Mouse (Mus musculus): Measurements from ENCODE around the gene Gm20696. TPM values are rescaled to one million over a fixed set of nuclear protein-coding genes. Genes with fewer than 3 reads are reported as not detected.

Gene Gm20696
- total RNA-seq, 1 experiment: 0.58 TPM

DNA sequence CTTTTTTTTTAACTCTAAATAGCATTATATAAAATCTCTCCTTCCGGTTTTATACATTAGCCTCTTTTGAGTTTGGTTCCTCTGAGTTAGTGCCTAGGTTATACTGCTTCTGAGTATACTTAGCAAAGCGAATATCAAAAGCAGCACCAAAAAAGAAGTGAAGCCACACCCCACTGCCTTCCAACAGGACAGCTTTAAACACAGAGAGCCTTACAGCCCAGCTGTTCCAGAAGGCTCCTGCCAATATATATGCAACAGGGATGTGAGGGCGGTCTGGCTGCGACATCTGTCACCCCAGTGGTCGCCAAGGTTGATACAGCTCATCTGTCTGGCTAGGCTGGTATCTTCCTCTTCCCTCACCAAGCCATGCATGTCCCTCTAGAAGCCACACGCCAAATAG lies 91.0 kb downstream of the Gm20696 start:
- Histone ChIP-seq H3K4me3 (ENCODE audit: insufficient read depth in 1 of 2, low read depth in 1 of 2, low read length in 2 of 2, poor library complexity in 1 of 2, severe bottlenecking in 1 of 2) (no peak overlapping the region), H3K9ac (ENCODE audit: insufficient read depth, low read depth, low read length, poor library complexity, severe bottlenecking) (no peak overlapping the region), H3K9me3 (ENCODE audit: control insufficient read depth, insufficient read depth, low read depth, low read length) (no peaks in the 10 kb centered on the region), H3K36me3 (ENCODE audit: control insufficient read depth, insufficient read depth, low read length, poor library complexity, severe bottlenecking) (no peaks in the 10 kb centered on the region), H3K4me1 (ENCODE audit: control insufficient read depth in 2 of 2, insufficient read depth in 2 of 2, low read length in 2 of 2, poor library complexity in 1 of 2) (no peaks in the 10 kb centered on the region), H3K27ac (ENCODE audit: insufficient read depth, low read depth, low read length, poor library complexity, severe bottlenecking) (no peak overlapping the region)
- in situ Hi-C loops (cut with MboI; ENCODE audit: low sequenced_read_pairs in 2 of 2, unreplicated experiment in 2 of 2): no loop called here
- TF ChIP-seq MAFK (IDR thresholded peaks at IDR 0.05; ENCODE audit: insufficient read depth, low read depth, low read length) (no peak), HCFC1 (IDR thresholded peaks at IDR 0.05; ENCODE audit: borderline replicate concordance, insufficient read depth, low read length) (no peak), CHD2 (IDR thresholded peaks at IDR 0.05; ENCODE audit: low read depth, low read length) (no peak), ZNF384 (IDR thresholded peaks at IDR 0.05; ENCODE audit: low read depth, low read length) (no peak), ZC3H11A (IDR thresholded peaks at IDR 0.05; ENCODE audit: borderline replicate concordance, low read depth, low read length) (no peak)
- DNase-seq (ENCODE audit: low read depth, low spot score): no peak

DNA sequence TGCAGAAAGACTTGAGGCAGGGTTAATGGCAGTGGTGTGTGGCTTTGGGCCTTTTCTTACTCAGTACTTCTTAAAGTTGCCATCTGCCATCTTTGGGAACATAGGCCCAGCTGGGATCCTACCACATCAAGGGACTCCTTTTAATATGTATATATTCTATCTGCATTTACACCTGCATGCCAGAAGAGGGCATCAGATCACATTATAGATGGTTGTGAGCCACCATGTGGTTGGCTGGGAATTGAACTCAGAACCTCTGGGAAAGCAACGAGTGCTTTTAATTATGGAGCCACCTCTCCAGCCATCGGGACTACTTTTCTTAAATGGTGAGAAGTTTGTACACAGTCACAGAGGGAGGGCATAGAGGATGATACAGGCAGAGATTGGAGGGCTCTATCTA lies 93.3 kb downstream of the Gm20696 start:
- in situ Hi-C loops (cut with MboI; ENCODE audit: low sequenced_read_pairs in 2 of 2, unreplicated experiment in 2 of 2): no loop called here
- H3K9ac ChIP-seq (ENCODE audit: insufficient read depth, low read depth, low read length, poor library complexity, severe bottlenecking): no peak overlapping the region
- no peak for DNase-seq (ENCODE audit: low read depth, low spot score)
- H3K9me3 ChIP-seq (ENCODE audit: control insufficient read depth, insufficient read depth, low read depth, low read length): no peaks in the 10 kb centered on the region
- no peak overlapping the region for H3K27ac ChIP-seq (ENCODE audit: insufficient read depth, low read depth, low read length, poor library complexity, severe bottlenecking)
- no peak overlapping the region for H3K4me3 ChIP-seq (ENCODE audit: insufficient read depth in 1 of 2, low read depth in 1 of 2, low read length in 2 of 2, poor library complexity in 1 of 2, severe bottlenecking in 1 of 2)
- no peaks in the 10 kb centered on the region for H3K4me1 ChIP-seq (ENCODE audit: control insufficient read depth in 2 of 2, insufficient read depth in 2 of 2, low read length in 2 of 2, poor library complexity in 1 of 2)
- H3K36me3 ChIP-seq (ENCODE audit: control insufficient read depth, insufficient read depth, low read length, poor library complexity, severe bottlenecking): no peaks in the 10 kb centered on the region
- TF ChIP-seq ZNF384 (IDR thresholded peaks at IDR 0.05; ENCODE audit: low read depth, low read length) (no peak), CHD2 (IDR thresholded peaks at IDR 0.05; ENCODE audit: low read depth, low read length) (no peak)

DNA sequence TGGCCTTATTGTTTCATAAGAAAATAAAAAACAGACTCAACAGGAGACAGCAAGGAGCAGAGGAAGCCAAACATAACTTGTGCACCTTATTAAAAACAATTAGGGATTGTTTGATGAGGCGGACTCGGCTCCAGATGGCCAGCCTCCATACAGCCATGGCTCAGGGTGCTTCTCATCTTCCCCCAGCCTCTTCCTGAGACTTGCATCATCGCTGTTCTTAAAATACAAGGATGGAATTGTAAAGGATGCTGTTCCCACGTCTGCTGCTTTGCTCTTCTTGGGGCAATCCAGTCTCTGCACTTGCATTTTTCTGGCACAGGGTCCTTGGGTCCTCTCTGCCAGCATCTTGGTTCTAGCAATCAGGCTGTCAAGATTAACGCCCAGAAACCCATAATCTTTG lies 94.5 kb downstream of the Gm20696 start:
- H3K9ac ChIP-seq (ENCODE audit: insufficient read depth, low read depth, low read length, poor library complexity, severe bottlenecking): no peak overlapping the region
- H3K27ac ChIP-seq (ENCODE audit: insufficient read depth, low read depth, low read length, poor library complexity, severe bottlenecking): no peak overlapping the region
- in situ Hi-C loops (cut with MboI; ENCODE audit: low sequenced_read_pairs in 2 of 2, unreplicated experiment in 2 of 2): no loop called here
- no peak overlapping the region for H3K4me3 ChIP-seq (ENCODE audit: insufficient read depth in 1 of 2, low read depth in 1 of 2, low read length in 2 of 2, poor library complexity in 1 of 2, severe bottlenecking in 1 of 2)
- H3K9me3 ChIP-seq (ENCODE audit: control insufficient read depth, insufficient read depth, low read depth, low read length): no peaks in the 10 kb centered on the region
- DNase-seq (ENCODE audit: low read depth, low spot score): no peak
- H3K36me3 ChIP-seq (ENCODE audit: control insufficient read depth, insufficient read depth, low read length, poor library complexity, severe bottlenecking): no peaks in the 10 kb centered on the region
- H3K4me1 ChIP-seq (ENCODE audit: control insufficient read depth in 2 of 2, insufficient read depth in 2 of 2, low read length in 2 of 2, poor library complexity in 1 of 2): no peaks in the 10 kb centered on the region
- no peak for TF ChIP-seq HCFC1 (IDR thresholded peaks at IDR 0.05; ENCODE audit: borderline replicate concordance, insufficient read depth, low read length)
- no peak for TF ChIP-seq MAFK (IDR thresholded peaks at IDR 0.05; ENCODE audit: insufficient read depth, low read depth, low read length)
- no peak for TF ChIP-seq ZC3H11A (IDR thresholded peaks at IDR 0.05; ENCODE audit: borderline replicate concordance, low read depth, low read length)
- no peak for TF ChIP-seq CHD2 (IDR thresholded peaks at IDR 0.05; ENCODE audit: low read depth, low read length)
- TF ChIP-seq ZNF384 (IDR thresholded peaks at IDR 0.05; ENCODE audit: low read depth, low read length): no peak

DNA sequence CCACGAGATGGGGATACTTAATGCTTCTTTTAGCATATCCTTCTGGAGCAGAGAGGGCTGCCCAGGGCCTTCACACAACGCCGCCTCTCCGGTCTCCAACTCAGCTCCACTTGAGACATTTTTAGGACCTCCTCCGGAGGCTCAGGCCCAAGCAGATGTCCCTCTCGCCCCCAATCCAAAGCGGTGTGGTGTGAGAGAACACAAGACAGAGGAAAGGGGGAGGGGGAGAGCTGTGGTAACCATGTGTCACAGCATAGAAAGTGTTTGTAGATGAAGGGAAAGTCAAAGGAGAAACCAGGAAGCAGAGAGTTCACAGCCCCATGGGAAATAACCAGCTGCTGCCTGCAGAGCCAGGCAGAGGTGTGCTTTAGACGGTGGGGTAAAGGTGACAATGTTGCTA lies 99.7 kb downstream of the Gm20696 start:
- Histone ChIP-seq H3K4me1 (ENCODE audit: control insufficient read depth in 2 of 2, insufficient read depth in 2 of 2, low read length in 2 of 2, poor library complexity in 1 of 2) (no peaks in the 10 kb centered on the region), H3K9ac (ENCODE audit: insufficient read depth, low read depth, low read length, poor library complexity, severe bottlenecking) (no peak overlapping the region), H3K27ac (ENCODE audit: insufficient read depth, low read depth, low read length, poor library complexity, severe bottlenecking) (no peak overlapping the region), H3K36me3 (ENCODE audit: control insufficient read depth, insufficient read depth, low read length, poor library complexity, severe bottlenecking) (no peaks in the 10 kb centered on the region), H3K4me3 (ENCODE audit: insufficient read depth in 1 of 2, low read depth in 1 of 2, low read length in 2 of 2, poor library complexity in 1 of 2, severe bottlenecking in 1 of 2) (no peak overlapping the region), H3K9me3 (ENCODE audit: control insufficient read depth, insufficient read depth, low read depth, low read length) (no peaks in the 10 kb centered on the region)
- no peak for DNase-seq (ENCODE audit: low read depth, low spot score)
- in situ Hi-C loops (cut with MboI; ENCODE audit: low sequenced_read_pairs in 2 of 2, unreplicated experiment in 2 of 2): no loop called here
- no peak for TF ChIP-seq MAFK (IDR thresholded peaks at IDR 0.05; ENCODE audit: insufficient read depth, low read depth, low read length)
- TF ChIP-seq HCFC1 (IDR thresholded peaks at IDR 0.05; ENCODE audit: borderline replicate concordance, insufficient read depth, low read length): no peak
- TF ChIP-seq ZNF384 (IDR thresholded peaks at IDR 0.05; ENCODE audit: low read depth, low read length): no peak
- no peak for TF ChIP-seq ZC3H11A (IDR thresholded peaks at IDR 0.05; ENCODE audit: borderline replicate concordance, low read depth, low read length)
- no peak for TF ChIP-seq CHD2 (IDR thresholded peaks at IDR 0.05; ENCODE audit: low read depth, low read length)

DNA sequence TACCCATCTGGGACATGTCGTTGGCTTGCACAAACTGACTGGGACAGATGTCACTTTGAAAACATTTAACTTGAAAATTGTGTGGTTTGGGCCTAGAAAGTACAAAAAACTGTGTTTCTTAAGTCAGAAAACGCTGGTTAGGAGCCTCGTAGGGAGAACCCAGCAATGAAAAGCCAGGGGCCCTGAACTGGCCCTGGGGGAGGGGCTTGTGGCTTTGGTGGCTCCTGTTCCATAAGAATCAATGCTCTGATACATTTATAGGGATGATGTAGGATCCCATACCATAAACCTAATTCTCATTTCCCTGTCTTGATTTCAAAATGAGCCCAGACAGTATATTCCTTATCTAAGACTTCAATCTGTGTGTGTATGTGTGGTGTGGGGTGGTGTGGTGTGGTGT lies 101.8 kb downstream of the Gm20696 start:
- TF ChIP-seq CHD2 (IDR thresholded peaks at IDR 0.05; ENCODE audit: low read depth, low read length) (no peak), MAFK (IDR thresholded peaks at IDR 0.05; ENCODE audit: insufficient read depth, low read depth, low read length) (no peak), ZC3H11A (IDR thresholded peaks at IDR 0.05; ENCODE audit: borderline replicate concordance, low read depth, low read length) (no peak), HCFC1 (IDR thresholded peaks at IDR 0.05; ENCODE audit: borderline replicate concordance, insufficient read depth, low read length) (no peak), ZNF384 (IDR thresholded peaks at IDR 0.05; ENCODE audit: low read depth, low read length) (no peak)
- in situ Hi-C loops (cut with MboI; ENCODE audit: low sequenced_read_pairs in 2 of 2, unreplicated experiment in 2 of 2): no loop called here

More for the DNA sequence above, 101.8 kb downstream of the Gm20696 start:
- no peaks in the 10 kb centered on the region for H3K9me3 ChIP-seq (ENCODE audit: control insufficient read depth, insufficient read depth, low read depth, low read length)
- H3K4me1 ChIP-seq (ENCODE audit: control insufficient read depth in 2 of 2, insufficient read depth in 2 of 2, low read length in 2 of 2, poor library complexity in 1 of 2): no peaks in the 10 kb centered on the region
- no peak overlapping the region for H3K4me3 ChIP-seq (ENCODE audit: insufficient read depth in 1 of 2, low read depth in 1 of 2, low read length in 2 of 2, poor library complexity in 1 of 2, severe bottlenecking in 1 of 2)
- H3K27ac ChIP-seq (ENCODE audit: insufficient read depth, low read depth, low read length, poor library complexity, severe bottlenecking): no peak overlapping the region
- no peak overlapping the region for H3K9ac ChIP-seq (ENCODE audit: insufficient read depth, low read depth, low read length, poor library complexity, severe bottlenecking)
- DNase-seq (ENCODE audit: low read depth, low spot score): no peak
- no peaks in the 10 kb centered on the region for H3K36me3 ChIP-seq (ENCODE audit: control insufficient read depth, insufficient read depth, low read length, poor library complexity, severe bottlenecking)
